Mouse (Mus musculus) liver, embryonic 14.5 days (tissue): ENCODE data around the gene Ttyh3.

Experiments
- CTCF ChIP-seq: IDR thresholded peaks from 2 replicates; pipeline ENCODE4 v1.5.1; 2016; ENCODE audit warnings: antibody characterized with exemption, low read depth, control low read depth
- EP300 ChIP-seq: IDR thresholded peaks from 2 replicates; pipeline ENCODE4 v1.6.1; 2016; ENCODE audit warnings: antibody characterized with exemption, low read depth

GRCm38 (mm10) chr5:140660398-140660797 lies 11.6 kb upstream of the Ttyh3 start:
- TF ChIP-seq CTCF (no peak), EP300 (no peak)
